Mouse (Mus musculus) right cerebral cortex, postnatal 4 days (tissue): ENCODE measurements at regions not wholly inside any gene's neighbourhood (a gene's known extent, or its start where the extent isn't known, plus 50 kb on each side); places are given as distances from the start of the nearest gene placed in this dataset.

ENCODE experiments used
- DNase-seq: peaks from one replicate; pipeline ENCODE4 v3.0.0-alpha.2; 2022

DNA sequence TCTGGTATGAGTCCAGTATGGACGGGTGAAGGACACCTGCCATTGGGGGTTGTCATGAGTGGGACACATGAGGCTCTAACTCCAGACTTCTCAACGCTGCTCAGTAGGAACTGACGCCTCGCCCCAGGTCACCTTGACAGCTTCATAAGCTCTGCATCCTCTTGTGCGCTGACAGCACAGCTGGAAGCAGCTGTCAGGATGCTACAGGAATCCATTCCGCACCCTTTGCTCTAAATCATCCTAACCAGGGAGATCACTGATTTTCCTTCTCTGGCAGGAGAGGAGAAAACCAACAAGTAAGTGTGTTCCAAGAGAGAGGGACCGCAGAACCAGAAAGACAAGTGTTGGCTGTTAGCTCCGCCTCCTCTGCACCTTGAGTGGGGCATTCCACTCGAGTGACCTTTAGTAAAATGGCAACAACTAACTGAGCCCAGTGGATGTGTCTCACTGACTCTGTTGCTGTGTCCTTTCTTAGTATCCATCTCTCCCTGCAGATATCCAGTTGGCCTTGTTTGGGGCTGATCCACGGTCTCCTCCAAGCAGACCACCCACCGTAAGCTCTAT lies 449.8 kb downstream of the Wdr11 start:
- no peak for DNase-seq

DNA sequence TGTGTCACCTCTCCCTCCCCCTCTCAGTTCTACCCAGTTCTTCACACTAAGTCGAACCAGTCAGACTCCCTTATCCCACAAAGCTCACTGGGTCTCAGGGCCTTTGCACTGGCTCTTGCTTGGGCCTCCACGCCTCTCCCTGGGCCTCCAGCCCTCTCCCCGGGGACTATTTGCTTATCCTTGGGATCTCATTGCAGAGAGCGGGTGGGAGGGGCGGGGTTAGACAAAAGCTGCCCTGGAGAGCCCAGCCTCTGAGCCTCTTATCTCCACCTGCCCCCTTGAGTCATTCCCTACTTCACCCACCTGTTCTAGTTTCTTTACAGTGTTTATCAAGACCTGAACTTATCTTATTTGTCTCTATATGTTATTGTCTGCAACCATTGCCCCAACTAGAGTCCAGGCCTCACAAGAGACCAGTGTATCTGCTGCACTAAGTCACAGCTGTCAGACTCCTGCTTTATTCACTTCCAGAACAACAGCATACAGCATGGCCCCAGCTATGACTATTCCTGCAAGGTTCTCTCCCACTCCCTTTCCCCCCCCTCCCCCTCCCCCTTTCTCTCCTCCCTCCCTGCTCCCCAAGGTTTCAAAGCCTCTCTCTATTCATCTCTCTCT lies 450.7 kb downstream of the Wdr11 start:
- DNase-seq = no peak

DNA sequence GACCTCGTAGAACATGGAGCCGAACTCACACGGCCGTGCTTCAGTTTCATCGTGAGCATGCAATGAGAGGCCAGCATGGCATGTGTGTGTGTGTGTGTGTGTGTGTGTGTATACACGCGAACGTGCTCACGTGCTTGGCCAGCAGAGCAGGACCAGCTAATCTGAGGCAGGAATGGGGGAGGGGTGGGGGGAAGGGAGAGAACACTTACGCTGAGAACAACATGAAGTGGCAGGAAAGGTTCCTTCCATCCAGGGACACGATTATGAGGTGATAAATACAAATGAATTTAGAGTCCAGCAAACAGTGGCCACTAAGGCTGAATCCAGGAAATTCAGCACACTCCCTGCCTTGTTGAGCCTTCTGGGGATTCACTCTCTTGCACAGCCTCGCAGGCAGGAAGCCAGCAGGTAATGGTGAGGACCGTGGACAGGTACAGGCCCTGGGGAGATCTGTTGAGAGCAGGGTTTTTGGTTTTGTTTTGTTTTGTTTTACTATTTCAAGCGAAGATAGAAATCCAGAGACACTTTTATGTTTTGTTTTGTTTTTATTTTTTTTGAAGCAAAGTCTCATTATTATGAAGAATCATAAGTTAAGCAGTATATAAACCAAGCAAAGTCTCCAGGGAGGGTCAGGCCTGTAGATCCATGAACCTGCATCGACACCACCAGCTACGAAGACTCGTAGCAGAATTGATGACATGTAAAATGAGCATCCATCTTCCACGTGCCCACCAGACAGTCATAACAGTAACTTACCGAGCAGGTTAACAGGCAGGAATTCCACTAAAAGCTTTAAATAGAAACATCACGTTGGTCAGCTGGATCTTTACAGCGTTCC lies 452.0 kb downstream of the Wdr11 start:
- DNase-seq = no peak

DNA sequence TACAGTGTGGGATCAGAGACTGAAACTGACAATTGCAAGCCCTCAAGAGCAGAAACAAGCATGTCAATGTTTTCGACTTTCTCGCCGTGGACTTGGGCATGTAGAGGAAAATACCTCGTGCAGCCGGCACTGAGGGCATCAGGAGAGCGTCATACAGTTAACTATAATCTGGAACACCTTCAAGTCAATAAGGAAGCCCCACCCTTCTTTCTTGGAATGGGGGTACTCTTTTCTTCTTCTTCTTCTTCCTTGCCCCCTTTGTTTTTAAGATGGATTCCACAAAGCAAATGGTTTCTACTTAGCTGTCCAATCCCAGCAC lies 452.5 kb downstream of the Wdr11 start:
- DNase-seq = no peak

GRCm38 (mm10) chr7:130044581-130044980 lies 452.9 kb downstream of the Wdr11 start:
- no peak for DNase-seq

- no peak for DNase-seq
Measured at GRCm38 (mm10) chr7:130046086-130046485, 454.4 kb downstream of the Wdr11 start.

GRCm38 (mm10) chr7:130047293-130048034 lies 455.8 kb downstream of the Wdr11 start:
- no peak for DNase-seq

- no peak for DNase-seq
Measured at GRCm38 (mm10) chr7:130048106-130048772, 456.6 kb downstream of the Wdr11 start.

DNA sequence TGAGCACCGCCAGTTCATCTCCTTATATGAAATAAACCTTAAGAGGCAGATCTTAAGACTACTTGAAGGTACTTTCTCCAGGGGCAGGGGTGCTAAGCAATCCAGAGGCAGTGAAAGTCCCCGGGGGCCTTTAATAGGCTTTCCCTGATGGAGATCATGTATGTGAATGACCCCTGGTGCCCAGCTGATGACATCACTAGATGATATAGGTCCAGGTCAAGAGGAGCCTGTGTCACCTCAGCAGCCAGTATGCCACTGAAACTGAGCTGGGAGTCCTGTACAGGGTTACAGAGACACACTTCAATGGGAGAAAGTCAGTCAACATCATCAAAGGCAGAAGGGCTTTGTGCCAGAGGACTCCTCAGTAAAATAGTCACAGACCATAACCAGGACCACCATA lies 457.8 kb downstream of the Wdr11 start:
- DNase-seq = no peak

DNA sequence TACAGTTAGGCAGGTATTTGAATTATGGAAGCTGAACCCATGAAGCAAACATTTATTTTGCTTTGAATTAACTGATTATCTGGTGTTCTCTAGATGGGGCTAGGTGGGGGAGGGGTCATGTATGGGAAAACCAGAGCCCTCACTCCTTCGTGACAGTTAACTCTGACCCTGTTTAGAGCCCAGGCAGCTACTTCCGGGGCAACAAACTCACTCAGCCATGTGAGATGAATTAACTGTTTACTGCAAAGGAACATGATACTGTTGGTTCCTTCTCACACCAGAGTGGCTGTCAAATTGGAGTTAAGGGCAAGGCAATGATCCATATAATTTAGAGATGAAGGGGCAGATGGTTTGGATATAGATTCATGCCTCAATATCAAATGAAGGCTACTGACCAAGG lies 458.5 kb downstream of the Wdr11 start:
- no peak for DNase-seq

GRCm38 (mm10) chr7:130052376-130052775 lies 460.7 kb downstream of the Wdr11 start:
- no peak for DNase-seq

DNA sequence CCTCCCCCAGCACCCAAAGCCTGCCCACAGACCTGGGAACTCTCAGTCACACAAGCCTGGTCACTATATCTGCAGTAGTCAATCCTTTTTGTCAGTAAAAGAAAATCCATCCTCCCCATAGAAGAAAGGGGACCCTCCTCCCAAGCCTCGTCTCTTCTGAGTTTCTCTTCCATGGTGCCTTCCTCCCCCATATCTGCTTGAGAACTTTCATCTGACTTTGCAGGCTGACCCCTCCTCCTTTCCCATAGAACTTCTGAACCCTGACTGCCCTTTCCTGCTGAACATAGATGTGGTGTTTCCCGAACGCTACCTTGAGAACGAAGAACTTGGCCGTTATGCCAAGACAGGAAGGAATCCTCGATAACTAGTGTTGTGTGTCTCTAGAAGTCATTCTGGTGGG lies 462.5 kb downstream of the Ate1 start:
- DNase-seq = no peak

GRCm38 (mm10) chr7:130058267-130058666 lies 461.9 kb downstream of the Ate1 start:
- DNase-seq = no peak

GRCm38 (mm10) chr7:130059684-130060607 lies 460.2 kb downstream of the Ate1 start:
- no peak for DNase-seq

DNA sequence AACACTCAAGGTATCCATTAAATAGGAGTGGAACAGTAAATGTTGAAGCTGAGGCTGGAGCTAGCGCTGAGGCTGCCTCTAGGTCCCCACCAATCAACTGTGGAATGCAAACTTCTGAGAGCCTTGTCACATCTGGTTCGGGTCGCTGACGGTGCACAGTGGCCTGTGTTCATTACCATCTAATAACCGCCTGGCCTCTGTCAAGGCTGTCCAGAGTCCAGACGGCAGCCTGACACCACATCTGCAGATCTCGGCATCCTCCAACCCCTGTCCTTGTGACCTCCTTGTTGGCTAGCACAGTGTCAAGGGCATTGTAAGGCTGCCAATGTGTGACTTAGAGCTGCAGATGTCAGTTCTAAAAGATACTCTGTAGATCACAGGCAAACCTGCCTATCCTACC lies 455.7 kb downstream of the Ate1 start:
- no peak for DNase-seq

DNA sequence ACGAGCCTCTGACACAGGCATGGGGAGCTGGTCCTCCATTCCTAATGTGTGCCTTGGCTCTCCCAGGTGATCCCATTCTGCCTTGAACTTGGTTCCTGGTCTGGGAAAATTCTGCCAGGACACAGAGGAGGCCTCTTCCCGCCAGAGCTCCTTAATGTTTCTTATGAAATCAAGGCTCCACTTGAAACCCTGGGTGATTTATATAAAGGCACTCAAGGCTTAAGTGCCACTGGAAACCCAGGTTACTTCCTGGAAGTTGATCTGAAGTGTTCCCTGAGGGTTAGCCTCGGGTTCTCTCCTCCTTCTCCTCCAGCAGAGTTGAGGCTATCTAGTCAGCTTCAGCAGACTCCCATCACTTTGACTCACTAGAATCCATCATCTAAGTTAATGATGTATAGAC lies 451.9 kb downstream of the Ate1 start:
- no peak for DNase-seq

DNA sequence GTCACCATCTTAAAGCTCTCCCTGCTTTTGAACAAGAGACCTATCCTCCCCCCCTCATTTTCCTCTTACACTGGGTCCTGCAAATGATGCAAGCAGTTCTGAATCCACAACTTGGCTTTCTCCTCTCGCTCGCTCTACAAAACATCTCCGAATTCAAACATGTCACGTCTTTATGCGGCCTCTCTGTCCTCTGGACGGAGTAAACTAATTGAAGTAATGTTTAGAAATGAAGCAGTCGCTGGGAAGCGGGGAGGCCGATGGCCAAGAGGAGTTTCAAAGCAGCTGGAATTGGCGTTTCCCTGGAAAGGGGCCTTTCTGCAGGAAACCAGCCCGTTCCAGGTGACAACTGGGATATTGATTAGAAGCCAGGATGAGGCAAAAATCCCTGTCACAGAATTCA lies 446.8 kb downstream of the Ate1 start:
- DNase-seq = no peak

- DNase-seq = peak; percentile 30
Measured at GRCm38 (mm10) chr7:130073890-130074819, 446.0 kb downstream of the Ate1 start.

DNA sequence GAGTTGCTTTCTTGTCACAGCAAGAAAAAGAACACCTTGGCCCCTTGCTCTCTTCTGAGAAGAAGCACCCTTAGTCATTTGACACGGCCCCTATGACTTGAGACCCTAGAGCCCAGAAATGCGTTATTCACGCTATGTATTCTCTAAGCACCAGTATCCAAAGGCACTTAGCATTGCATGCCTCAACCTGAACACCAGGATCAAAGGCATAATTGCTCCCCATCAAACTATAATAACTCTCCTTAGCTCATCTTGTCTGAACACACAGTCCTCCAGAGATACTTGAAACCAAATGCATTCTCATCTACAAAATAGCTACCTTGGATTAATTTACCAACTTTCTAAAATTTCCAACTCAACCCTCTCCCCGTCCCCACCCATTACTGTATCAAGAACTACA lies 437.5 kb downstream of the Ate1 start:
- DNase-seq = no peak

GRCm38 (mm10) chr7:130085706-130086105 lies 434.5 kb downstream of the Ate1 start:
- DNase-seq = no peak
